Mouse (Mus musculus) layer of hippocampus, adult 11-12 months (tissue): ENCODE measurements around the gene H2-DMb2.
A peak's percentile ranks its signal among the peaks of the same experiment; 100 is the strongest.

Experiments used
- DNase-seq: peaks from one replicate; pipeline ENCODE4 v3.0.0; 2022; ENCODE audit warnings: low spot score

The H2-DMb2 gene

DNA sequence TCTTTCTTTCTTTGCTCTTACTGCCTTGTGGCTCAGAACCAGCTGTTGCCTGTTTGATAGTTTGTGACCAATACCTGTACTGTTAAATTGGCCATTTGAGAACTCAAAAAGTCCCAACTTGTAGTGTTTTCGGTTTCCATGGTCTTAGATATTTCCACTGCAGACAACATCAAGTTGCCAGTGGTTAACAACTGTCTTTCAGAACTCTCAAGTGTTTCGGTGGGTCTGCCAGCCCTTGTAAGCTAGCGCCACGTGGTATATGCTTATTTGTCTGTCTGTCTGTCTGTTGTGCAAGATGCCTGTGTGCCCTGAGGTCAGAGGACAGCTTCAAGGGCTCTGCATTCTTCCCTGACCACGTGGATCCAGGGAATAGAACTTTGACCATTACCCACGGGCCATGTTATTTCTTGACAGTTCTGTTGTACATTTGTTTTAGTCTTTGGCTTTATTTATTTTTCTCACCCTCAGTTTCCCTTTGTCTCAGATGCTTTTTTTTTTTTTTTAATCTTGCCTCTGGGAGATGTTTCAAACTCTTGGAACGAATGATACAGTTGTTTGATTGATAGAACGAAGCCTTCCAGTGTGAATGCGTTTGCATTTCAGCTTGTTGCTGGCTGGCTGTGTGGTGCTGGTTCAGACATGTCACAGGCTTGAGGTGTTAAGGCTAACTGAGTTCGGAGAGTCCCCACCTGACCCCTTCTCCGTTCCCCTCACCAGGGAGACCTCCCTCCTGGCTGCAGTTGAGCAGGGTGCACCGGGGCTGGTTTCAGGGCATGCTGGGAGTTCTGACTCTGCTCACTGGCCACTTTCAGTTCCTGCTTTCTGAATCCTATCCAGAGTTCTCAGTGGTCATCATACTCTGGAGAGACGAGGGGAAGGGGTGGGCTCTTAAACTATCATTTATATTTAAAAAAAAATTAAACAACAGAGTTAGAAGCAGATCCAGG, 37.1 kb downstream of the H2-DMb2 start:
- DNase-seq = no peak

DNA sequence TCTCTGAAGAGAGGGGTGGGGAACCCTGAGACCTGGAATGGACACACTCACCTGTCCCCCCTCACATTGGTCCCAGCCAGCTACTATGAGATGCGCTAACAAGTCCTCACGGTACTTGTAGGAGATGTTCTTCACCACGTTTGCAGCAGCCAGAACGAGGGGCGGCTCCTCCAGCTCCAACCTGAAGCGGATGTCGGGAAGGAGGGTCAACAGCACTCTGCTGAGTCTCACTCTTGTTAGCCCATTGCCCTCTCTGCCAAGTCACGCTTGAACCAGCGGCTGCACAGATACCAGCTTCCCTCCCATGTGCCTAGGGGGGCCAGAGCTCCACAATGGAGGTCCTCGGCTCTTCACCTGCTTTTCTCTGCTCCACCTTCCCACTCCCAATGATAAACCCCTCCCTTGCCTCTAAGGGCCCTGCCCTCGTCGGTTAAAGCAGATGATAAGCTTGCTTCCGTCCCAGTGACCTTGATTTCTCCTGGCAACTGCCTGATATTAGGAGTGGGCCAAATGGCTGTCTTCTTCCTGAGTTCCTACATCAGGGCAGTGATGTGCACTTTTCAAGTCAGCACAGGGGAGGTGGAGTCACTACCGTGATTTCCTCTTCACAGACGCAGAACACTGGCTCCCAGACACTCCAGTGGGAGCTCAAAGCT, 40.6 kb downstream of the H2-DMb2 start:
- no peak for DNase-seq

DNA sequence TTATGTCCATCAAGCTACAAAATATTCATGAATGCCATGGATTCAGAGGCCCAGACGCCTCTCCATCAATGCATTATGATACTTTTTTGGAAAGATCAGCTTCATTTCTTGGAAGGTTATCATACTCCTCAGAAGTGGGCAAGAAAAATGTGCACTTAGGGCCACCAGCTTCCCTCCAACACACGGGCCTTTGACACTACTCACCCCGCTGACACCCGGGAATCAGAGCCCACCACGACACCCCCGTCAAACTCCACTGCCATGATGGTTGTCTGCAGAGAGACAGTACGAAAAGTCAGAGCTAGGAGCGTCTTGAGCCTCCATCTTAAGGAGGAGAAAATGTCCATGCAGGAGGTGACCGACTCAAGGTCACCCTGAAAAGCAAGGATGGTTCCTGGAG, 42.4 kb downstream of the H2-DMb2 start:
- no peak for DNase-seq

DNA sequence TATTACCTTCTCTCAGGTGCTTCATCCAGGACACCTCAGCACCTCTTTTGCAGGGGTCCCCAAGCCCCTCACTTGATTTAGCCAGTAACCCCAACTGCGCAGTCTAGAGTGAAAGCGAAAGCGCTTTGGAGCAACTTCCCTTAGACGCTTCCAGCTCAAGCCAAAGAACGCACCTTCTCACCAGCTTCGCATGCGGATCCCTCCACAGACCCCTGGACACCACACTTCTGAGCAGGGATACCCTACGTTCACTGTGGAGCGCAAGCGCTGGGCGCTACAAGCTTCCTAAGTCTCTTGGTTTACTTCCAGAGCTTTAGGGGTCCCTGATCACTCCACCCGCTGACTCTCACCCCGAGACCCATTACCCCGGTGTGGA, 43.8 kb downstream of the H2-DMb2 start:
- no peak for DNase-seq

GRCm38 (mm10) chr17:34187261-34187916, 44.3 kb downstream of the H2-DMb2 start, which contains the start of the genes Tap1 and Psmb9:
TSS of gene Tap1 (plus strand) at chr17:34187553.
TSS of gene Psmb9 (minus strand) at chr17:34187764.
- DNase-seq = peak; percentile 98

GRCm38 (mm10) chr17:34188010-34188409, 44.9 kb downstream of the H2-DMb2 start:
- no peak for DNase-seq

DNA sequence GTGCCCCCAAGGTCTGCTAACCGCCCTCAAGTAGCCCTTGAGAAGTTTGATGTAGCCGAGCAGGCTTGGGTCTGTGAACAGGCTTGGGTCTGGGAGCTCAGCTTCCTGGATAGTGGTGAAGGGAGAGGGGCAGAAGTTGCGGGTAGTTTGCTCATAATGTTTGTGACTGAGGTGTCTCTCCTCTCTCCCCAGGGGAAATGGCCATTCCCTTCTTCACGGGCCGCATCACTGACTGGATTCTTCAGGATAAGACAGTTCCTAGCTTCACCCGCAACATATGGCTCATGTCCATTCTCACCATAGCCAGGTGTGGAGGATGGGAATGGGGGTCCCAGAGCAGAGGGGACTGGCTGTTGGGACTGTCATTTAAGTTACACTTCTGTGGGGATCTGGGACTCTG, 45.9 kb downstream of the H2-DMb2 start:
- no peak for DNase-seq

DNA sequence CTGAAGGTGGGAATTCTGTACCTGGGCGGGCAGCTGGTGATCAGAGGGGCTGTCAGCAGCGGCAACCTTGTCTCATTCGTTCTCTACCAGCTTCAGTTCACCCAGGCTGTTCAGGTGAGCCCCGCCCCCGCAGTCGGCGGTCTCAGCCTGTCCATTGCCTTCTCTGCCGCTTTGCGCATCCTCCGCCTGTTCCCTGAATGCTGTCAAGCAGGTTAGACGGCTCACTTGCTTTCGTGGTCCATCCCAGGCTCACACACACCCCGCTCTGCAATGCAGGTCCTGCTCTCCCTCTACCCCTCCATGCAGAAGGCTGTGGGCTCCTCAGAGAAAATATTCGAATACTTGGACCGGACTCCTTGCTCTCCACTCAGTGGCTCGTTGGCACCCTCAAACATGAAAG, 49.7 kb downstream of the H2-DMb2 start:
- no peak for DNase-seq

DNA sequence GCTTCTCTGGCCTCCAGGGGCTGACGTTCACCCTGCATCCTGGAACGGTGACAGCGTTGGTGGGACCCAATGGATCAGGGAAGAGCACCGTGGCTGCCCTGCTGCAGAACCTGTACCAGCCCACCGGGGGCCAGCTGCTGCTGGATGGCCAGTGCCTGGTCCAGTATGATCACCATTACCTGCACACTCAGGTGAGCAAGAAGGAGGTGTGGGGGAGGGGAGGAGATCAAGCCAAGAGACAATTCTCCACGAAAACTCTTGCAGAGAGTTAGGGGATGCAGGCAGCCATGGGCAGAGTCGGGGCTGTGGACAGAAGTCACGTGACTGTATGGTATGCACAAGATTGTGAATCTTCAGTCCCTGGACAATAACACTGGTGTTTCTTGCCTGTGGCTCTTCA, 50.4 kb downstream of the H2-DMb2 start:
- DNase-seq = no peak

- DNase-seq = no peak
Observed at GRCm38 (mm10) chr17:34194723-34195122, 51.6 kb downstream of the H2-DMb2 start.

DNA sequence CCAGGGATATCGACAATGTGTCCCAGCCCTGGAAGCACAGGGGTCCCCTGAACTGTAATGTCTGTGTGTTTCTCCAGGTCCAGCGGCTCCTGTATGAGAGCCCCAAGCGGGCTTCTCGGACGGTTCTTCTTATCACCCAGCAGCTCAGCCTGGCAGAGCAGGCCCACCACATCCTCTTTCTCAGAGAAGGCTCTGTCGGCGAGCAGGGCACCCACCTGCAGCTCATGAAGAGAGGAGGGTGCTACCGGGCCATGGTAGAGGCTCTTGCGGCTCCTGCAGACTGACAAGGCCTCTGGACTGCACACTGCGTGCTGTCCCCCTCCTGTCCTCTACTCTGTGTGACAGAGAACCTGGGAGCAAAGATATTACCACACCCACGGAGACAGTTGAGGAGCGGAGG, 53.4 kb downstream of the H2-DMb2 start:
- no peak for DNase-seq

DNA sequence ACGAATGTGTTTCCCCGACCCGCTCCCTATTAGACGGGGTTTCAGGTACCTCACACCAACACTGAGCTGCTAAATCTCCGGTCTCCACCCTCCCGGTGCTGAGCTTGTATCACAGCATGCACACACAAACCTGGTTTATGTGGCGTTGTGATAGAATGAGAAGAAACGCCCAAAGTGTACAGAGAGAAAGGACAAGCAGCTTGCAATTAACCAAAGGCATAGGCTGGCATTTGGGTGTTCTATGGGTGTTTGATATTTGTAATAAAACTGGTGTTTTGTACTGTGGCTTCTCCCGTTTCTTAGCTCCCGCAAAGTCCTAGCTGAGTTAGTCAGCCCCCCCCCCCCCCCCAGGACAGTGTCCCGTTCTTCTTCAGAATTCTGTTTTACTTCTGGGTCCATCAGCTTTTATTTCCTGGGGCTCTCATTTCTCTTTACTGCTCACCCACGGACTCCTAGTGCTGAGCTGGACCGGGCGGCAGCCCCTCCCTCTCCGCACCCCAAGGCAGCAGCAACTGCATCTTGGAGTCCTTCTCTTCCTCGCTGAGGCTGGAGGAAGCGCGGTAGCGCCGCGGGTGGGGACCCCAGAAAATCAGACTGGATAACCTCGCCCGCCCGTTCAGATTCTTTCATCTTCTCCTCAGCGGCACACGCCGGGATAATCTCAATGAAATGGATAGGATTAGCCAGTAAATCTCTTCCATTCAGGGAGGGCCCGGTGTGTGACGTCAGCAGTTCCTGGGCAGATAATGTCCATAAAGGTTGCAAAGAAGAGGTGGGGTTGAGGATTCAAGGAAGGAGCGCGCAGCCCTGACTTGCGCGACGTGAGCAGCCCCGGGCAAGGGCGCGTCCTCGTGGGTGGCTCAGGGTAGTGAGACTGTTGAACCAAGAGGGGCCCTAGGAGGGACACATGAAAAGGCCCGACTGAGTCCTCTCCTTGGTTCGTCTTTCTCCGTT, 54.1 kb downstream of the H2-DMb2 start, which contains the start of gene Psmb8:
Gene Psmb8, plus strand, starts transcription at position 781 of the 954 bp plus-strand sequence.
- peak; percentile 90 for DNase-seq

DNA sequence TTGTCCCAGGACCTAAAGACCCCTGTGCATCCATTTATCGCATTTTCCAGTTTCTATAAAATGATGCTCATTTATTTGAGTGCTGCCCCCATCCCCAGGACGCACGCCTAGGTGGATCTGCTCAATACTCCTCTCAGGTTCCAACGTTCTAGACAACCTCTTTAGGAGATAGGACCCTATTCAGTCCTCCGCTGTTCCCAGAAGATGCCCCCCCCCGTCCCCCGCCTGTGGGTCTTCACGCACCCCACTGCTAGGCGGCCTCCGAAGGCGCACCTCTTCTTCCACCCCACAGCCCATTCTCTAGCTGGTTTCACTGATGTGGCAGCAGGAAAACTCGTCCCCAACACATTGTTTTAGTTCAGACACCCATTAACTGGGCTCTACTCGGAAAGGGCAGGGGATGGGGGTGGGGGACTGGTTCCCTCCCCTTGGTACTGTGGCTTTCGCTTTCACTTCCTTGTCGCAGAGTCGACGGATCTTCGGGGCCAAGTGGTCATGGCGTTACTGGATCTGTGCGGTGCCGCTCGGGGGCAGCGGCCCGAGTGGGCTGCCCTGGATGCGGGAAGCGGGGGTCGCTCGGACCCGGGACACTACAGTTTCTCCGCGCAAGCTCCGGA, 54.9 kb downstream of the H2-DMb2 start:
- DNase-seq = no peak

DNA sequence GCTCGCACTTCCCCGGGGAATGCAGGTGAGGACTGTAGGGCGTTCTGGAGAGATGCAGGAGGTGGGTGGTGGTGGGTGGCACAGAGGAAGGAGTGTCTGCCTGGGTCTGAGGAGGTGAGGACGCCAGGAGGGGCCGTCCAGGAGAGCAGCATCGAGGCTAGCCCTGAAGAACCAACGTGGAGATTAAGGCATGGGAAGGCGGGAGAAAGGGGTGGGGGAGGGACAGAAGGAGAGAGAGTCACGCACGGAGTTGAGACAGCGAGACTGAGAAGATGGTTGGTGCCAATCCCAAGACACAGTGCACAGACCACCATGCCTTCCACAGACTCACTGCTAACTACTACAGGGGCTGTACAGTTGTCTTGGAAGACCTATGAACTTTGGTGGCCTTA, 55.4 kb downstream of the H2-DMb2 start:
- no peak for DNase-seq

GRCm38 (mm10) chr17:34199050-34199619, 56.0 kb downstream of the H2-DMb2 start:
- no peak for DNase-seq

- DNase-seq = no peak
Observed at GRCm38 (mm10) chr17:34200047-34200446, 56.9 kb downstream of the H2-DMb2 start.

DNA sequence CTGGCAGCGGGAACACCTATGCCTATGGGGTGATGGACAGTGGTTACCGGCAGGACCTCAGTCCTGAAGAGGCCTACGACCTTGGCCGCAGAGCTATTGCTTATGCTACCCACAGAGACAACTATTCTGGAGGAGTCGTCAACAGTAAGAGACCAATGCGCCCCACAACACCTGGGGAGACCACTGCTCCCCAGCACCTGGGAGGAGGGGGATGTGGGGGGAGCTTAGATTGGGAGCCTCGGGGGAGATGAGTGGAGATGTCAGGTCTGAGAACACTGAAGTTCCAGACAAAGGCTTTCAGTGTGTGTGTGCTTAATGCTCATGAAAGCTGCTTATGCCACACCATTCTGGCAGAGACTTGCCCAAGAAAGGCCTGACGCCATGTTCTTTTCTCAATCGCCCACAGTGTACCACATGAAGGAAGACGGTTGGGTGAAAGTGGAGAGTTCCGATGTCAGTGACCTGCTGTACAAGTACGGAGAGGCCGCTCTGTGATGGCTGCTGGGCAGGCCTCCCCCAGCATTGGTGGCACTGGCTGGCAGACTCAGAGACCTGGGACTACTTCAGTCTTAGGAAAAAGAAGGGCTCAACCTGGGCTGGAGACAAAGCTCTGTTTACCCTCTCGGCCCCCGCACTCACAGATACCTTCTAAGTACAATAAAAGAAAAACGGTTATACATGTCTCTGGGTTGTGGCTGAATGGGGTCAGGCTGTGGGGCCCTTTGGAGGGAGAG, 57.8 kb downstream of the H2-DMb2 start:
- no peak for DNase-seq
